Mouse (Mus musculus) adipose tissue, adult 10 weeks (tissue): Measurements from ENCODE around the gene Nrf1. TPM values are rescaled to one million over a fixed set of nuclear protein-coding genes. Genes with fewer than 3 reads are reported as not detected.

ENCODE experiments used
- polyA plus RNA-seq: library from polyadenylated mRNA; stranded (reverse); fragments of 350-450 nt; fragmentation: Illumina TruSeq; extraction: RNeasy Lipid Tissue Mini Kit (QIAGEN cat#74804); gene quantifications from one replicate; pipeline ENCODE4 v1.2.3, GENCODE M21; 2014; ENCODE audit warnings: low read depth, low replicate concordance

Nrf1 gene
- polyA plus RNA-seq, result 16.4 TPM

GRCm38 (mm10) chr6:30047271-30048162 is at the start of gene Nrf1:
Gene Nrf1 (plus strand): TSS chr6:30047988.

Other genes starting within 250 kb of the Nrf1 start
- 4.3 TPM for gene Strip2, start 131.0 kb upstream of the Nrf1 start, polyA plus RNA-seq